Mouse (Mus musculus) olfactory bulb, adult 2 months (tissue): ENCODE measurements around the gene Abl2.
"Not testable (repeated sequence)": the region's sequence is repeated elsewhere in the genome, so short reads cannot be mapped to it uniquely, and the experiment has no call there.

Experiments
- CTCF ChIP-seq: fragments of 200-500 bp; IDR thresholded peaks from 2 replicates; pipeline ENCODE4 v1.5.1; 2012; ENCODE audit warnings: low read depth, mild to moderate bottlenecking, low read length, moderate library complexity; ENCODE audit not compliant: insufficient read depth
- POLR2A ChIP-seq: fragments of 200-500 bp; IDR thresholded peaks from 2 replicates; pipeline ENCODE4 v1.6.1; 2012; ENCODE audit warnings: mild to moderate bottlenecking, low read depth, low read length, moderate library complexity; ENCODE audit not compliant: insufficient read depth

DNA sequence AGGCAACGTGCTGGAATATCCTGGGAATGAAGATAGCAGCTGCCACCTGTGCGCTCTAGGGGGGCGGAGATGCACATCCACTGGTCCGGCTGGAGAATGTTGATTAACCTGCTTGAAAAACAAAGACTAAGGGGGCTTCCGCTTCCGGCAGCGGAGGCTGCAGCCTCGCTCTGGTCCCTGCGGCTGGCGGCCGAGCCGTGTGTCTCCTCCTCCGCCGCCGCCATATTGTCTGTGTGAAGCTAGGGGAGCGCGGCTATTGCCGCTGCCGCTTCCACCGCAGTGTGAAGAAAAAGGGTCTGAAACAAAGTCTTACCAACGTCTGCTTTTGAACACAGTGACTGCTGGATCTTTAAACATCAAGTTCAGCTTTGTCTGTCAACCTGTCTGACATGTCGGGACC lies 34.7 kb upstream of the Abl2 start, which contains the start of gene Gm10031:
- TF ChIP-seq CTCF, POLR2A: not testable (repeated sequence)
